Mouse (Mus musculus) C2C12 (cell line): ENCODE results near the gene Tpm1.

Experiments
- CEBPB ChIP-seq: IDR thresholded peaks from one replicate; pipeline ENCODE4 v1.6.1; 2011; ENCODE audit warnings: low read depth, mild to moderate bottlenecking, control low read depth, moderate library complexity
- CTCF ChIP-seq: IDR thresholded peaks from one replicate; pipeline ENCODE4 v1.5.1; 2011; ENCODE audit not compliant: control insufficient read depth, insufficient read depth, insufficient read length
- FOSL1 ChIP-seq: IDR thresholded peaks from one replicate; pipeline ENCODE4 v1.8.0; 2011; ENCODE audit warnings: mild to moderate bottlenecking, low read length; ENCODE audit not compliant: poor library complexity, insufficient read depth, severe bottlenecking
- MAX ChIP-seq: IDR thresholded peaks from one replicate; pipeline ENCODE4 v1.6.1; 2011; ENCODE audit warnings: mild to moderate bottlenecking, control low read depth
- MYOD1 ChIP-seq: IDR thresholded peaks from one replicate; pipeline ENCODE4 v1.6.1; 2011; ENCODE audit warnings: low read depth; ENCODE audit not compliant: control insufficient read depth, insufficient read length
- MYOG ChIP-seq: IDR thresholded peaks from one replicate; pipeline ENCODE4 v1.6.1; 2011; ENCODE audit not compliant: control insufficient read depth, insufficient read length; ENCODE audit errors: extremely low read depth
- USF1 ChIP-seq: IDR thresholded peaks from one replicate; pipeline ENCODE4 v1.6.1; 2011; ENCODE audit warnings: low read depth, mild to moderate bottlenecking, control low read depth, moderate library complexity

DNA sequence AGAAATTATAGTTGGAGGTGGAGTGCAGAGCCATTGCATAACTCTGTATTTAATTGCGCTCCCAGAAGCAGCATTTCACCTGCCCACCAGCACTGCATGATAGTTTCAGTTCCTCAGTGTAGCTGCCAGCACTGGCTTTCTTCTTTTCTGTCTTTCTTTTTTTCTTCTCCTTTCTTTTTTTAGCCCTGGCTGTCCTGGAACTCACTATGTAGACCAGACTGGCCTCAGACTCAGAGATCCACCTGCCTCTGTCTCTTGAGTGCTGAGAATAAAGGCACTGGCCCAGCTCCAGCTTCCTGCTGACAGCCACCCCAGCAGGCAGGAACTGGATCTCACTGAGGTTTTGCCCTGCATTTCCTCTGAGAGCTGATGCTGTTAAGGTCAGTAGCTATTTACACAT, 71.2 kb downstream of the Tpm1 start:
- TF ChIP-seq CTCF = no peak
- TF ChIP-seq MYOG = no peak
- no peak for TF ChIP-seq MYOD1
- no peak for TF ChIP-seq MAX
- TF ChIP-seq CEBPB = no peak
- TF ChIP-seq USF1 = no peak
- no peak for TF ChIP-seq FOSL1
